Mouse (Mus musculus) ES-E14 (cell line): ENCODE data around the gene Supt3. TPM values are rescaled to one million over a fixed set of nuclear protein-coding genes. Genes with fewer than 3 reads are reported as not detected.

Source experiments
- DNase-seq: peaks from one replicate; pipeline ENCODE4 v3.0.0-alpha.2; 2013; ENCODE audit warnings: low read depth, low spot score
- H3K27ac ChIP-seq: 2 replicates; pipeline ENCODE4 v1.5.1; 2012; ENCODE audit warnings: low read depth, mild to moderate bottlenecking, low read length, moderate library complexity, mixed read lengths; ENCODE audit not compliant: poor library complexity, insufficient read depth, severe bottlenecking
- H3K36me3 ChIP-seq: 2 replicates; pipeline ENCODE4 v1.6.1; 2012; ENCODE audit warnings: mild to moderate bottlenecking, low read length, moderate library complexity, mixed read lengths; ENCODE audit not compliant: control insufficient read depth, poor library complexity, insufficient read depth, severe bottlenecking
- H3K4me1 ChIP-seq, 2 experiments: fragments of 150-350 bp in 1 of 2; sonication (generic) in 1 of 2; 2 replicates each; pipeline ENCODE4 v1.6.1; 2012; ENCODE audit warnings: low read length in 2 of 2, mild to moderate bottlenecking in 1 of 2, mixed read lengths in 1 of 2; ENCODE audit not compliant: control insufficient read depth in 2 of 2, insufficient read depth in 2 of 2, poor library complexity in 1 of 2
- H3K4me3 ChIP-seq, 2 experiments: fragments of 150-350 bp in 1 of 2; sonication (generic) in 1 of 2; 2 replicates each; pipeline ENCODE4 v1.5.1; 2012; ENCODE audit warnings: low read length in 2 of 2, low read depth in 1 of 2, mild to moderate bottlenecking in 1 of 2, mixed read lengths in 1 of 2; ENCODE audit not compliant: insufficient read depth in 1 of 2, poor library complexity in 1 of 2, severe bottlenecking in 1 of 2
- H3K9ac ChIP-seq: 2 replicates; pipeline ENCODE4 v1.6.1; 2012; ENCODE audit warnings: low read depth, mild to moderate bottlenecking, low read length, mixed read lengths; ENCODE audit not compliant: poor library complexity, insufficient read depth, severe bottlenecking
- H3K9me3 ChIP-seq: fragments of 150-350 bp; sonication (generic); 2 replicates; pipeline ENCODE4 v1.6.1; 2012; ENCODE audit warnings: low read depth, mild to moderate bottlenecking, low read length; ENCODE audit not compliant: control insufficient read depth, insufficient read depth
- CHD2 ChIP-seq: IDR thresholded peaks from 2 replicates; pipeline ENCODE4 v1.6.1; 2014; ENCODE audit warnings: mild to moderate bottlenecking, low read depth, low read length, inconsistent platforms
- HCFC1 ChIP-seq: IDR thresholded peaks from 2 replicates; pipeline ENCODE4 v1.6.1; 2012; ENCODE audit warnings: low read length, inconsistent platforms, borderline replicate concordance; ENCODE audit not compliant: insufficient read depth
- MAFK ChIP-seq: IDR thresholded peaks from 2 replicates; pipeline ENCODE4 v1.6.1; 2014; ENCODE audit warnings: mild to moderate bottlenecking, low read depth, low read length, inconsistent platforms; ENCODE audit not compliant: insufficient read depth
- ZC3H11A ChIP-seq: IDR thresholded peaks from 2 replicates; pipeline ENCODE4 v1.6.1; 2012; ENCODE audit warnings: low read depth, mild to moderate bottlenecking, inconsistent platforms, low read length, borderline replicate concordance
- ZNF384 ChIP-seq: IDR thresholded peaks from 2 replicates; pipeline ENCODE4 v1.6.1; 2012; ENCODE audit warnings: low read depth, low read length, inconsistent platforms
- in situ Hi-C, 2 experiments: fragments of 600-800 bp; cut with MboI; formaldehyde crosslinking; loops; one replicate each; pipeline ENCODE4 v1.15.1; 2025; ENCODE audit warnings: low sequenced_read_pairs in 2 of 2, inconsistent platforms in 1 of 2; ENCODE audit not compliant: unreplicated experiment in 2 of 2
- total RNA-seq: library from RNA; depleted of rRNA; stranded (reverse); fragments of 300-350 nt; gene quantifications from 2 replicates; pipeline ENCODE4 v1.2.3, GENCODE M21; 2012

Gene Supt3
- total RNA-seq, 1 experiment, result 4.9 TPM

DNA sequence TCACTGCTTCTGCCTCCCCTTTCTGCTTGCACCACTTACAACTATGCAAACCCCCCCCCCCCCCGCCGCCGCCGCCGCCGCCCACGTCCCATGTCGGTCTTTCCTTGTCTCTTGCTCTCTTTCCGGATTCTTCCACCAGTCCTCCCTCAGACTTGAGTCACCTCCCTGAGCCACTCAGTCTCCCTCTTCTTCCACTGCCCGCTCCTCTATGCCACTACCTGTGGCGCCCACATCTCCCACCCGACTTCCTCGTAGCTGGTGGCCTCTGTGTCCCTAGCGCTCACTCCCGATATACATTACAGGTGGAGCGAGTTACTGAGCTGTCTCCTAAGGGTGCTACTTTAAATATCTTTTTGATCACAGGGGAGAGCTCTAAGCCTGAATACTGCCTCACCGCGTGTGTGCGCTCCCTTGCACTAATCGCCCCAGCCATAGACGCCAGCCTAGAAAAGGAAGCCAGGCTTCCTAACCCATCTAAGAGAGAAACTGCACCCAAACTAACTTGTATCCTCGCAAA is 38.8 kb upstream of the Supt3 start:
- Histone ChIP-seq H3K4me3 (peak overlapping the region; percentile 21 to 35; a peak in 3 of 4 replicates), H3K36me3 (no peaks in the 10 kb centered on the region), H3K9me3 (no peaks in the 10 kb centered on the region), H3K27ac (no peak overlapping the region), H3K4me1 (no peaks in the 10 kb centered on the region), H3K9ac (no peak overlapping the region)
- TF ChIP-seq ZC3H11A (no peak), MAFK (no peak), ZNF384 (no peak), HCFC1 (no peak), CHD2 (no peak)
- no peak for DNase-seq
- in situ Hi-C loops, result loop anchor here in 1 of 2 experiments (25.0 kb wide), 1 partner anchor 476 kb away; no protein-coding TSS in a partner anchor

- no peaks in the 10 kb centered on the region for H3K4me1 ChIP-seq
- TF ChIP-seq CHD2 (no peak), MAFK (no peak), ZNF384 (no peak), ZC3H11A (no peak), HCFC1 (no peak)
- H3K27ac ChIP-seq, result no peak overlapping the region
- H3K36me3 ChIP-seq, result no peaks in the 10 kb centered on the region
- H3K9me3 ChIP-seq, result no peaks in the 10 kb centered on the region
- no peak for DNase-seq
- no peak overlapping the region for H3K4me3 ChIP-seq
- in situ Hi-C loops, result loop anchor here in 1 of 2 experiments (10.0 to 25.0 kb wide), 2 partner anchors 303 to 480 kb away; no protein-coding TSS in a partner anchor
- no peak overlapping the region for H3K9ac ChIP-seq
Measured at GRCm38 (mm10) chr17:44742246-44742645, 34.7 kb upstream of the Supt3 start.

GRCm38 (mm10) chr17:44743780-44744179 is 33.2 kb upstream of the Supt3 start:
- no peak for DNase-seq
- in situ Hi-C loops, result loop anchor here in 1 of 2 experiments (10.0 to 25.0 kb wide), 2 partner anchors 301 to 481 kb away; no protein-coding TSS in a partner anchor
- H3K4me1 ChIP-seq, result no peaks in the 10 kb centered on the region
- H3K36me3 ChIP-seq, result no peaks in the 10 kb centered on the region
- H3K4me3 ChIP-seq, result no peak overlapping the region
- H3K9ac ChIP-seq, result no peak overlapping the region
- H3K9me3 ChIP-seq, result no peaks in the 10 kb centered on the region
- no peak overlapping the region for H3K27ac ChIP-seq
- TF ChIP-seq ZC3H11A (peak; percentile 40; the same call in 1 of the 2 replicates), CHD2 (no peak)

DNA sequence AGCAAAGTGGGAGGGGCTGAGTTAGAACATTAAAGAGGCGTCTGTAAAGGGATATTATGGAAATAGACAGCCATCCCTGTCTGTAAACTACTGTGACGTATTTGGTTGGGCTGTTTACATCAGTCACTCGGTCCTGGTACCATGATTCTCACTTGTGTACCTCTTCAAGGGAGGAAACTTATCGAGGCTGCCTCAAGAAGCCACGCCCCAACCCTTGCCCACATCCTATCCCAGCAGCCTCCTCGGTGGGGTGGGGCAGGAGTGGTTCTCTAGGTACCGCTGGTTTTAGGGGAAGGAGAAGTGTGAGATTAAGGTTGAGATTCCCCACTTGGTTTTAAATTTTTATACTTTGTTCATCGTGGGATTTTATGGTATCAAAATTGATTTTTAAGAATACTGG is 31.6 kb upstream of the Supt3 start:
- Histone ChIP-seq H3K4me3 (no peak overlapping the region), H3K36me3 (no peaks in the 10 kb centered on the region), H3K4me1 (no peaks in the 10 kb centered on the region), H3K9ac (no peak overlapping the region), H3K9me3 (no peaks in the 10 kb centered on the region), H3K27ac (no peak overlapping the region)
- DNase-seq, result no peak
- in situ Hi-C loops, result loop anchor here in 1 of 2 experiments (10.0 to 25.0 kb wide), 2 partner anchors 299 to 483 kb away; no protein-coding TSS in a partner anchor
- TF ChIP-seq CHD2 (no peak), MAFK (no peak), ZNF384 (no peak), HCFC1 (no peak), ZC3H11A (no peak)

DNA sequence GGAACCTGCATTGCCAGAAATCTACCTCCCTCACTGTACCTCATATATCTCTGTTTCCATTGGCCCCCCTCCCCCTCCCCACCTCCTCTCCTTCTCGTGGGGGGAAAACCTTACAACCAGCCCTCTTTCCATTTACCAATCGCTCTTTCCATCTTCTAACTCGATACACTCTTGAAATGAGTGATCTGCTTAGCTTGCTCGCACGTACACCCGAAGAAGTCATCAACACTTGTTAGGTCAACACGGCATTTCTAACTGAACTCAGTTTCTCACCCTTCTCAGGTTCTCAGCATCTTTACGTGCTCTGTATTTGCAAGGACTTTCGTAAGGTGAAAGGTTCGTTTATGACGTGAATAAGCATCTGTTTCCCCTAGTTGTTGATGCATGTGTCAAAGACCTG is 10.6 kb upstream of the Supt3 start:
- no peak overlapping the region for H3K27ac ChIP-seq
- in situ Hi-C loops, result no loop called here

More for the DNA sequence above, 10.6 kb upstream of the Supt3 start:
- TF ChIP-seq ZNF384 (no peak), MAFK (no peak), HCFC1 (no peak), ZC3H11A (no peak), CHD2 (no peak)
- no peak overlapping the region for H3K9ac ChIP-seq
- no peak for DNase-seq
- H3K4me1 ChIP-seq, result no peaks in the 10 kb centered on the region
- H3K4me3 ChIP-seq, result no peak overlapping the region
- H3K9me3 ChIP-seq, result no peaks in the 10 kb centered on the region
- no peaks in the 10 kb centered on the region for H3K36me3 ChIP-seq
